Mouse (Mus musculus): ENCODE results near the gene Rbms3. TPM values are rescaled to one million over a fixed set of nuclear protein-coding genes. Genes with fewer than 3 reads are reported as not detected.

The Rbms3 gene
- polyA plus RNA-seq, 1 experiment from 2014 or later: 80.5 TPM

DNA sequence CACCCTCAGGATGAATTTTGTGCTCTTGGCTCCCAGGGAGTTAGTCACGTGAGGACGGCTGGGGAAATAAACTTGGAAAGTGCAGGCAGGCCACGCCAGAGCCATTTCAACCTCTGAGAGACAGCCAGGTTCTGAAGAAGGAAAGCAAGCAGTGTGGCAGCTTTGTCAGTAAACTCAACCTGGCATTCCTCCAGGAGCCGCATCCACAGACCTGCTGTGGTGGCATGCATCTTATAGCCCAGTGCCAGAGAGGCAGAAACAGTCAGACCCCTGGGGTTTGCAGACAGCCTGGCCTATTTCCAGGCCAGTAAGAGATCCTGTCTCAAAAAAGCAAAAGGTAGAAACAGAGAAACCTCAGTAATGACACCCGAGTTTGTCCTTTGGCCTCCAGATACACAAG, 1105.3 kb downstream of the Rbms3 start:
- H3K4me2 ChIP-seq: no peak overlapping the region
- no peaks in the 10 kb centered on the region for H3K9me3 ChIP-seq
- H3K4me3 ChIP-seq: no peak overlapping the region
- no peak for ATAC-seq (ENCODE audit: low FRiP score, low read depth)
- no peak overlapping the region for H3K27ac ChIP-seq (replicated peaks)
- no peaks in the 10 kb centered on the region for H3K36me3 ChIP-seq
- no peaks in the 10 kb centered on the region; the same call in 1 of the 2 replicates for H3K4me1 ChIP-seq (replicated peaks)
- no peaks in the 10 kb centered on the region for H3K27me3 ChIP-seq
- no peak overlapping the region for H3K9ac ChIP-seq
- 64% methylated on average over 5 of the region's 5 CpGs for WGBS
